Mouse (Mus musculus) hindbrain, embryonic 16.5 days (tissue): ENCODE results near the gene 9130213A22Rik. TPM values are rescaled to one million over a fixed set of nuclear protein-coding genes. Genes with fewer than 3 reads are reported as not detected.

ENCODE experiments used
- ATAC-seq: fragments of 200-750 bp; cut with Nextera tagmentation; 2 replicates; pipeline ENCODE4 v1.8.0; 2017; ENCODE audit warnings: moderate TSS enrichment, moderate library complexity
- H3K27ac ChIP-seq: fragments of 300-500 bp; sonication (generic); 2 replicates; pipeline ENCODE4 v1.5.1; 2014; ENCODE audit warnings: low read depth, mild to moderate bottlenecking, control low read depth, low read length, moderate library complexity
- H3K27me3 ChIP-seq: fragments of 300-500 bp; sonication (generic); replicated peaks from 2 replicates; pipeline ENCODE4 v1.6.1; 2014; ENCODE audit warnings: low read length; ENCODE audit not compliant: control insufficient read depth, insufficient read depth
- H3K36me3 ChIP-seq: fragments of 300-500 bp; sonication (generic); 2 replicates; pipeline ENCODE4 v1.6.1; 2014; ENCODE audit warnings: mild to moderate bottlenecking, low read length, moderate library complexity, mixed read lengths; ENCODE audit not compliant: control insufficient read depth, insufficient read depth
- H3K4me1 ChIP-seq: fragments of 300-500 bp; sonication (generic); 2 replicates; pipeline ENCODE4 v1.6.1; 2014; ENCODE audit warnings: low read depth, low read length; ENCODE audit not compliant: control insufficient read depth, insufficient read depth
- H3K4me2 ChIP-seq: fragments of 300-500 bp; sonication (generic); 2 replicates; pipeline ENCODE4 v1.6.1; 2014; ENCODE audit warnings: mild to moderate bottlenecking, low read length, control low read depth, moderate library complexity
- H3K4me3 ChIP-seq: fragments of 300-500 bp; sonication (generic); 2 replicates; pipeline ENCODE4 v1.5.1; 2014; ENCODE audit warnings: mild to moderate bottlenecking, low read length, control low read depth, moderate library complexity
- H3K9ac ChIP-seq: fragments of 300-500 bp; sonication (generic); 2 replicates; pipeline ENCODE4 v1.6.1; 2014; ENCODE audit warnings: low read depth, mild to moderate bottlenecking, control low read depth, low read length, moderate library complexity
- H3K9me3 ChIP-seq: fragments of 300-500 bp; sonication (generic); 2 replicates; pipeline ENCODE4 v1.6.1; 2014; ENCODE audit warnings: mild to moderate bottlenecking, low read length, moderate library complexity; ENCODE audit not compliant: control insufficient read depth
- WGBS: fragments of 180-500 bp; shearing (Covaris S2); extraction: QIAGEN DNeasy Blood & Tissue Kit; methylation state at CpG from one replicate; pipeline ENCODE4 v1.1.7; 2014; 5-methylcytosine and 5-hydroxymethylcytosine counted together
- polyA plus RNA-seq: library from polyadenylated mRNA; unstranded; fragments of >200 nt; fragmentation: Nextera tagmentation; extraction: Ambion mirVana; gene quantifications from 2 replicates; pipeline ENCODE4 v1.2.1, GENCODE M21; 2015

9130213A22Rik gene
- polyA plus RNA-seq, 1 experiment from 2014 or later, result 1.2 TPM

DNA sequence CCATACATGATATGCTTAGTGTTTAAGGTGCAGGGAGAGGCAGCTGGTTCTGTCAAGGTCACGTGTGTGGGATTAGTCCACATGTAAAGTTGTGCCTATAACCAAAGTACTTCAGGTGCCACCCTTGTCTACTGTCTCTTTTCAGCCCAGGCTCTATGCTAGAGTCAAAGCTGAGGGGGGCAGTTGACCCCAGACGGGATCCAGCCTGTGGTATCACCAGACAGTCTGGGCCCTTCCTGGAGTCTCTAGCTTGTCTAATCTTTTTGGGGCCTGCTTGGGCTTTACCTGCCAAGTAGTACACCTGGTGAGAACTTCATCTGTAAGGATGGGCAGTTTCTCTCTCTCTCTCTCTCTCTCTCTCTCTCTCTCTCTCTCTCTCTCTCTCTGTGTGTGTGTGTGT, 34.8 kb downstream of the 9130213A22Rik start:
- peak overlapping the region; percentile 96 for H3K27ac ChIP-seq
- H3K4me1 ChIP-seq, result peaks cover 27% of the 10 kb centered on the region
- 55% methylated on average over 2 of the region's 2 CpGs for WGBS
- H3K4me3 ChIP-seq, result peak overlapping the region; percentile 99
- no peaks in the 10 kb centered on the region for H3K27me3 ChIP-seq
- ATAC-seq, result no peak
- H3K9me3 ChIP-seq, result no peaks in the 10 kb centered on the region
- H3K36me3 ChIP-seq, result peaks cover 6% of the 10 kb centered on the region
- peak overlapping the region; percentile 94 for H3K4me2 ChIP-seq
- peak overlapping the region; percentile 100; the same call in 1 of the 2 replicates for H3K9ac ChIP-seq

DNA sequence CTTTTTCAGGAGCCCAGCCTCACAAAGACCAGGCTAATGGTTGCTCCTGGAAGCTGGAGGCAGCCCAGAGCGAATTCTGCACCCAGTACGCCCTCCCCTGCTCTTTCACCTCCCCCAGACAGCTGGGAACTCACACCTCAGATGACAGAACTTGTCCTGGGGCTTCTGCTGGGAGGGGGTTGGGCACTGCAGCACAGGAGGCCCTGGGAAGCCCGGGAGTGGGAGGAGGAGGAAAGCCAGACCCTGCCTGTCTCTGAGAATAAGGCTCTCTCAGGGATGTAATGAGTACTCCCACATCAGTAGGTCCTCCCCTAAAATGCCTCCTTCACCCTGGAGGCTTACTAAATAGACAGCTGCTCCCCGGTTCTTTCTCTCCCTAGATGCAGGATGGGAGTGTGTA, 35.3 kb downstream of the 9130213A22Rik start:
- ATAC-seq, result no peak
- peaks cover 26% of the 10 kb centered on the region for H3K4me1 ChIP-seq
- 33% methylated on average over 4 of the region's 4 CpGs for WGBS
- H3K4me3 ChIP-seq, result no peak overlapping the region
- H3K4me2 ChIP-seq, result no peak overlapping the region
- H3K36me3 ChIP-seq, result peaks cover 6% of the 10 kb centered on the region
- H3K27ac ChIP-seq, result no peak overlapping the region
- H3K9me3 ChIP-seq, result no peaks in the 10 kb centered on the region
- H3K9ac ChIP-seq, result no peak overlapping the region
- H3K27me3 ChIP-seq, result no peaks in the 10 kb centered on the region

DNA sequence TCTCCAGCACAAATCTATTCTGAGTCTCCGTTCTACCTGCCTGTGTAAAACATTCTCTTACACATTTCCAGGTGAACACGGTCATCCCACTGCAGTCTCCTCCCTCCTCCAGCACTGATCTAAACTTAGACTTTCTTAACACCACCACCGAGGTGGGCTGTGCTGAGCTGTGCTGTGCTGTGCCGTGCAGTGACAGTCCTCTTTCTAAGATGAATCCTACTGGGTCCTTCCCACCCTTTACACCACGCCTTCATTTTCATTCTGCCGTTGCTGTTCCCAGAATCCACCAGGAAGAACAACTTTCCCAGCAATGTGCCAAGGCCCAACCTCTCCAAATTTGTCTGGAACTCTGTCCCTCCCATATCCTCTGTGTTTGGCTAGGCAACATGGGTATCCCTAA, 36.0 kb downstream of the 9130213A22Rik start:
- WGBS, result 74% methylated on average over 6 of the region's 6 CpGs
- no peak overlapping the region for H3K27ac ChIP-seq
- H3K27me3 ChIP-seq, result no peaks in the 10 kb centered on the region
- no peak overlapping the region for H3K4me2 ChIP-seq
- H3K9me3 ChIP-seq, result no peaks in the 10 kb centered on the region
- H3K4me1 ChIP-seq, result peaks cover 24% of the 10 kb centered on the region
- H3K4me3 ChIP-seq, result no peak overlapping the region
- peaks cover 3% of the 10 kb centered on the region for H3K36me3 ChIP-seq
- H3K9ac ChIP-seq, result no peak overlapping the region; the same call in 1 of the 2 replicates
- no peak for ATAC-seq

DNA sequence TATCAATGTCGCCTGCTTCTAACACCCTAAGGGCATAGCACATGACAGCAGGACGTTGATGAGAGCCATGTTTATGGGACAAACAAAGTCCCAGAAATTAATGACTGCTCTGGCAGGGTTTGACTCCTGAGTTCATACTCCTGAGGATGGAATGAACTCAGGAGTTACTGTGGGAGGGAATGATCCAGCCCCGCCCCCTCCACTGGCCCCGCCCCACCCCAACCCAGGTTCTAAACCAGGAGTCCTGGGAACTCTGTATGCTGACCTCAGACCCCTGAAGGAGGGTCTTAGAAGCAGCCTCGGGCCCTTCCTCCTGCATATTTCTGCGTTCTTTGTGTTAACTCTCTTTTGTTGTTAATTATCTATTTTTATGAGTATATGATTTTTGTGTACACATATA, 36.8 kb downstream of the 9130213A22Rik start:
- no peak for ATAC-seq
- Histone ChIP-seq H3K9me3 (no peaks in the 10 kb centered on the region), H3K27ac (no peak overlapping the region), H3K36me3 (peaks cover 3% of the 10 kb centered on the region; the same call in 1 of the 2 replicates), H3K4me3 (no peak overlapping the region), H3K9ac (no peak overlapping the region), H3K27me3 (no peaks in the 10 kb centered on the region), H3K4me2 (no peak overlapping the region), H3K4me1 (peaks cover 19% of the 10 kb centered on the region)
- WGBS, result 74% methylated on average over 6 of the region's 6 CpGs

DNA sequence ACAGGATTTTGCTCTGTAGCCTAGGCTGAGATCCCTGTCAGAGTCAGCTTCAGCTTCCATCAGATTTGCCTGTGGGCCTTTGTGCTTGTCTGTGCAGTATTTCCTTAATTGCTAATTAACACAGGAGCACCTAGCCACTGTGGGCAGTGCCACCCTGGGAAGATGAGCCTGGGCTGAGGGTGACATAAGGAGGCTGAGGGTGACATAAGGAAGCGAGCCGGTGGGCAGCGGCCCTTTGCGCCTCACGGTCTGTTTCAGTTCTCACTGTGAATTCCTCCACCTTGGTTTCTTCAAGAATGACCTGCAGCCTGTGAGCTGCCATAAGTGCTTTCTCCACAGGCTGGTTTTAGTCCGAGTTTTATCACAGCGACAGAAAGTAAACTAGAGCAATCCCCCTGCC, 40.8 kb downstream of the 9130213A22Rik start:
- Histone ChIP-seq H3K27me3 (no peaks in the 10 kb centered on the region), H3K9ac (no peak overlapping the region), H3K9me3 (no peaks in the 10 kb centered on the region), H3K27ac (no peak overlapping the region), H3K4me1 (no peaks in the 10 kb centered on the region), H3K4me2 (no peak overlapping the region), H3K4me3 (no peak overlapping the region), H3K36me3 (no peaks in the 10 kb centered on the region)
- WGBS, result 93% methylated on average over 7 of the region's 7 CpGs
- ATAC-seq, result no peak

DNA sequence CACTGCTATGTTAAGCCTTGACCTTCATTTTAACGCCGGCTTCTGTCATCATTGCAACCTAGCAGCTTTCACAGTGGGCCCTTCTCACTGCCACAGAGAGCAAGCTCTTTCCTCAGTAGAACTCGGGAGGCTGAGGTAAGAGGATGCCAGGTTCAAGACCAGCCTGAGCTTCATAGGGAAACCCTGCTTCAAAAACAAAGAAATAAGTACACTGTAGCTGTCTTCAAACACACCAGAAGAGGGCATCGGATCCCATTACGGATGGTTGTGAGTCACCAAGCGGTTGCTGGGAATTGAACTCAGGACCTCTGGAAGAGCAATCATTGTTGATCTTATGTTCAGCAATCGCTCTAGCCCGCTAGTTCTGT, 41.5 kb downstream of the 9130213A22Rik start:
- no peaks in the 10 kb centered on the region for H3K27me3 ChIP-seq
- H3K4me2 ChIP-seq, result no peak overlapping the region
- H3K27ac ChIP-seq, result no peak overlapping the region
- WGBS, result 91% methylated on average over 8 of the region's 8 CpGs
- H3K4me3 ChIP-seq, result no peak overlapping the region
- H3K9ac ChIP-seq, result no peak overlapping the region
- H3K4me1 ChIP-seq, result no peaks in the 10 kb centered on the region
- ATAC-seq, result no peak
- H3K36me3 ChIP-seq, result no peaks in the 10 kb centered on the region
- H3K9me3 ChIP-seq, result no peaks in the 10 kb centered on the region

DNA sequence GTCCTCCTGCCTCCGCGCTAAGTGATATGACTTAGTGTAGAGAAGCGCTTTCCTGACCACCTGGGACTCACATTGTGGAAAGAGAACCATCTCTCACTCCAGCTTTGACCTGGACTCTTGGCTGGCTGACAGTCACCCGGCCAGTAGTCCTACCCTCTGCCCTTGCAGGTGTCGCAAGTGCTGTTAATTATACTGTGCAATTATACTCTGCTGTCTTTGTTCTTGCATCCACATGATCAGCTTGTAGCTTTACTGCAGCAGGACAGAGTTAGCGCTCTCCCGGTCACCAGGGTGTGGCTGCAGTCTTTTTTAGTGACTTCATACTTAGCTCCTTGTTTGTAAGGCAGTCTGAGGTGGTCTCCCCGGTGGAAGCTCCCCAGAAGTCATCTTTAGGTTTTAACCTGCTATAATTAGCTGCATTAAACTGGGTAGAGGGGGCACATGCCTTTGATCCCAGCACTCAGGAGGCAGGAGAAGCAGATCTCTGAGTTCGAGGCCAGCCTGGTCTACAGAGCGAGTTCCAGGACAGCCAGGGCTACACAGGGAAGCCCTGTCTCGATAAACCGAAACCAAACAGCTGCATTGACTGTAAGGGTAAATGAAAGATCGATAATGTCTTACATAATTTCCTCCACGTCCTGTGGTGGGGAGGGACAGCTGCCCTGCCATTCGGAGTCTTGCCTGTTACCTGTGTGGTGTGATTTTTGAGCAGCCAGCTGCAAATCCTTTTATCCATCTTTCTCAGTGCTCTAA, 42.1 kb downstream of the 9130213A22Rik start:
- H3K27me3 ChIP-seq, result no peaks in the 10 kb centered on the region
- ATAC-seq, result no peak
- no peak overlapping the region for H3K27ac ChIP-seq
- H3K4me1 ChIP-seq, result no peaks in the 10 kb centered on the region
- no peak overlapping the region for H3K9ac ChIP-seq
- no peak overlapping the region for H3K4me2 ChIP-seq
- WGBS, result 83% methylated on average over 15 of the region's 15 CpGs
- no peak overlapping the region for H3K4me3 ChIP-seq
- no peaks in the 10 kb centered on the region for H3K9me3 ChIP-seq
- H3K36me3 ChIP-seq, result no peaks in the 10 kb centered on the region

DNA sequence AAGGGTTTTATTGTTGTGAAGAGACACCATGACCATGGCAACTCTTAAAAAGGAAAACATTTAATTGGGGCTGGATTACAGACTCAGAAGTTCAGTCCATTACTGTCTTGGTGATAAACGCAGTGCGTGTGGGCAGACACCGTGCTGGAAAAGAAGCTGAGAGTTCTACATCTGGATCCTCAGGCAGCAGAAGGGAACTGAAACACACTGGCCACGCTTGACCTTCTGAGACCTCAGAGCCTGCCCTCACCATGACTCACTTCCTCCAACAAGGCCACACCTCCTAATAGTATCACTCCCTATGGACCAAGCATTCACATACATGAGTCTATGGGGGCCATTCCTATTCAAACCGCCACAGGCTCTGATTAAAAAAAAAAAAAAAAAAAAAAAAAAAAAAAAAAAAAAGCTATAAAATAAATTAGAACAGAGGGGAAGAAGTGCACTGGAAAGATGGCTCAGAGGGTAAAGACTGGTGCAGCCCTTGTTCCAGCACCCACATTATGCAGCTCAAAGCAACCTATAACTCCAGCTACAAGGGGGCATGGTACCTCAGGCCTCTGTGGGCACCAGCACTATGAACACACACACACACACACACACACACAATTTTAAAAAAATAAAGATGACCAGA, 43.5 kb downstream of the 9130213A22Rik start:
- WGBS, result 85% methylated on average over 5 of the region's 5 CpGs
- Histone ChIP-seq H3K4me1 (0 out of 2 replicates have a peak, but pooled peaks cover 4% of the 10 kb centered on the region), H3K9me3 (no peaks in the 10 kb centered on the region), H3K4me2 (no peak overlapping the region), H3K4me3 (no peak overlapping the region), H3K9ac (no peak overlapping the region), H3K36me3 (no peaks in the 10 kb centered on the region), H3K27me3 (no peaks in the 10 kb centered on the region), H3K27ac (no peak overlapping the region)
- no peak for ATAC-seq

DNA sequence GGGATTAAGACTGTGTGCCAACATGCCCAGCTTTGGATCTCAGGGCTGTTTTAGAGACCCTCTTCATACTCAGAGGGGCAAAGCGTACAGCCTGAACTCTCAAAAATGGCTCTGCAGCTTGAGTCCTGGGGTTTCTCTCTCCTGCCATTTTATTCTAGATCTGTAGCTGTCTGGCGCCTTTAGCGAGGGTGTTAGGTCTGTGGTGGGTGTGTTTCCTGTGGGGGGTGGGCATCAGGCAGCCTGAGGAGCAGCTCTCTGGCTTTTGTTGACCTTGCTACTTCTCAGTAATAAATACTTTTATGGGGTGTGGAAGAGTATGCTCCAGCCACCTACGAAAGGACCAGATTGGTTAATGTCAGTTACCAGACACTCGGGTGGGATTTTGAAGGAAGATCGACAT, 44.3 kb downstream of the 9130213A22Rik start:
- Histone ChIP-seq H3K9me3 (no peaks in the 10 kb centered on the region), H3K4me1 (0 out of 2 replicates have a peak, but pooled peaks cover 4% of the 10 kb centered on the region), H3K27ac (no peak overlapping the region), H3K9ac (no peak overlapping the region), H3K4me2 (no peak overlapping the region), H3K4me3 (no peak overlapping the region), H3K27me3 (no peaks in the 10 kb centered on the region), H3K36me3 (no peaks in the 10 kb centered on the region)
- 83% methylated on average over 6 of the region's 6 CpGs for WGBS
- no peak for ATAC-seq
